Mouse (Mus musculus) urinary bladder, postnatal 25 days (tissue): Measurements from ENCODE around the gene Arid1b.

Experiments
- DNase-seq: peaks from one replicate; pipeline ENCODE4 v3.0.0; 2022; ENCODE audit warnings: low spot score

Arid1b gene

GRCm38 (mm10) chr17:5246688-5247087 is 252.6 kb downstream of the Arid1b start:
- DNase-seq: no peak

DNA sequence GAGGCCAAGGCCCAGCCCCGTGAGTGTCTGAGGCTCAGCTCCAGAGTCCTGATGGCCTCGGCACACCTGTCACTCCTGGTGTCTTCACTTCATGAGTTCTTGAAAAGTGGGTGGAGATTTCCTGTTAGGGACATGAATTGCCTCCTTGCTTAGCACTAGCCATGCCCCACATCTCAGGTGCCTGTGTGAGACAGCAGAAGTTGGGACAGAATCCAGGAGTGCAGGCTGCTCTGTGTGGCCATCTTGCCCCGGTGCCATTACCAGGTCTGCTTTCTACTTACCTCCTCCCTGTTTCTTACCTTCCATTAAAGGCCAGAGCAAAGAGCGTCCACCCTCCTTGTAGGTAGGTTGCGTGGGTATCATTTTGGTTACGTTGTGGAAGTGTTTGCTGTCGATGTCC is 253.1 kb downstream of the Arid1b start:
- no peak for DNase-seq

DNA sequence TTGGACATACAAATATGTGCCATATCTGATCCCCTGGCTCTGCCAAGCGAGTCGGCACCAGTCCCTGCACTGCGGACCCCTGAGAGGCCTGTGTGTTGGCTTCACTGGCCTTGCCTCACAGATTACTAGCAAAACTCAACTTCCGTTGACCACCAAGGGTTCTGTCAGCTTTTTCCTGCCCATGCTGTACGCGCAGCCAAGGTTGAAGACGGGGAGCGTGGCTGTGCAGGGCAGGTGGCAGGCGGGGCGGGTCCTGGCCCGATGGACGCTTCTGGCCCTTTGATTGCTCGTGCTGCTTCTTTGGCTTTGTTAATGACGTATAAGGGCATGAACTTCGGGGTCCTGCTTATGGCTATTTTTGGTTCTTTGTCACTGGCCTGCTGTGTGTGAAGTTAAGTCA is 253.6 kb downstream of the Arid1b start:
- no peak for DNase-seq

DNA sequence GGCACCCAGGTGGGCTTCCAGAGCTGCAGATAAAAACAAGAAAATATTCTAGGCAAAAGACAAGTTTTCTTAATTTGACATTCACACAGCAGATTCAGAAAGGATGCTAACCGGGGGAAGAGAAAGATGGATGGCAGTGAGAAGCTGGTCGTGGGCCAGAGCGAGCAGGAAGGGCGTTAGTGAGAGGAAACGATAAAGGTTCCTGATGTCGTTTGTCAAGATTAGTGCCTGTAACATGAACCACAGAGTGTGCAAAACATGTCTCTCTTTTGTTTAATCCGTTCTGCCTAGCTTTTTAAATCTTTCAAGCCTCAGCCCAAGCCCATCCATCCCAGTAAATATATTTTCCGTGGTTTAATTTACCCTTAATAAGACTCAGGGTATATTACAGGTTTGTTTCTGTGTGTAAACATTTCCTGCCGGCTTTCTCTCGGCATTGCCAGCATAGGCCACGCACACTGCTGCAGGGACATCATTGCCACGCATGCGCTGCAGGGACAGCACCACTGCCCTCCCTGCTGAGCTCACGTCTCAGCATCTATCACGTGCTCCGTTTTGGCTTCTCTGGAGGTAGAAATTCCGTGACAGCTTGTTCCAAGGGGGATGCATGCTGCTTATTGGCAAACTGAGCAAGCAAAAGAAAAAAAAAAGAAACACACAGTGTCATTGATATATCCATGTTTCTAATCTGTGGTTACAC is 255.0 kb downstream of the Arid1b start:
- no peak for DNase-seq

DNA sequence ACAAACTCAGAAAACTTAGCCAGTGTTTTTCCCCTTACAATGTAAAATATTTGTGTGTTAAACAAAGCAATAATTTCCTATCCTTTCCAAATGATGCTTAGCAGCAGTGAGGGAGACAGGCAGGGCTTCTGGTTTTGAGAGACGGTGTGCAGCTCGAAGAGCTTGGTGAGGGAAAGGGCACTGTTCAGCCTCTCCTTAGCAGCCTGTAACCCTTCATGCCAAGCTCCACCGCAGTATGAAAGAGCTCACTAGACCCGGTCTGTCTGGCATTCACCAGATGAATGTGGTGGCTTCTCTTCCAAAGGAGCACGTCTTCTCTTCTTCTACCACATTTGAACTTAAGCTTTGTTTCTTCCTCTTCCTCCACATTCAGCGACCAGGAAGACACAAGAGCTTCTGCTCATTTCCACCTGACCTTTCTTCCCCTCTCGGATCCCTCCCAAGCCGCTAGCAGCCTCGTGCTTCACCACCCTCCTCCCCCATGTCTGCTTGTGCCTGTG is 255.6 kb downstream of the Arid1b start:
- no peak for DNase-seq

GRCm38 (mm10) chr17:5252436-5252835 is 258.3 kb downstream of the Arid1b start:
- DNase-seq: peak; percentile 67

GRCm38 (mm10) chr17:5254717-5255617 is 260.8 kb downstream of the Arid1b start:
- DNase-seq: no peak

GRCm38 (mm10) chr17:5255618-5255933 is 261.4 kb downstream of the Arid1b start:
- DNase-seq: no peak

GRCm38 (mm10) chr17:5258978-5259377 is 264.8 kb downstream of the Arid1b start:
- DNase-seq: no peak

GRCm38 (mm10) chr17:5261131-5261651 is 267.1 kb downstream of the Arid1b start:
- DNase-seq: no peak

GRCm38 (mm10) chr17:5261874-5262605 is 267.9 kb downstream of the Arid1b start:
- no peak for DNase-seq

DNA sequence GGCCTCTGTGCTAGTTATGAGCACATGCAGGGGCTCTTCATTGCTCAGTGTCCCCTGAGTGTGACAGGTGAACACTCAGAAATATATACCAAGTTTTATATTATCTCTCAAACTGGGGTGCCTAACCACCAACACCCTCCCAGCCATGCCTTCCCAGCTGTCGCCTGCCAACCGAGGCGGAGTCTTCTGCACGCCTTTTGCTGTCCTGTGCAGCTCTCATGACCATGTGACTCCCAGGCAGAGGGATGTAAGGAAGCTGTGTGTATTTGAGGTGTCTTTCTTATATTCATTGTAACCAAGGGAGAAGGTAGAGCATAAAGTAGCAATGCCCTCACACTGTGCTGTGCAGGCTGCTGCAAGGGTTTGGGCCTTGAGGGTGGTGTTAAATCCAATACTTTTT is 268.7 kb downstream of the Arid1b start:
- no peak for DNase-seq

DNA sequence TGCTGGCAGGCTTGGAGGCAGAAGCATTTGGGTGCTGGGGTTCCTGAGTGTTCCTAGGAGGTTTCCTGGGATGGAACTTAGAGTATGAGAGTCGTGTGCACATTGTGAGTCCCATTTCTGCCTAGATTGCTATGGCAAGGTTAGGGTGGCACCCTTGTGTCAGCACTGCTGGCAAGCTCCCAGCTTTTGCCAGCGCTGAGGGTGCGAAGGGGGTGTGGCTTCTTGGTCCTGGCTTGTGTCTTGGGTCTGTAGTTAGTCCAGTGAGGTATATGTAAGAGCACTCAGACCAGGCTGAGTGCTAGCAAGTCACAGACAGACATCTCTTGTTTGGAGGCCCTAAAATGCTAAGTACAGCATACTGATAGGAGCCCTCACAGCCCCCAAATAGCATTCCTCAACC is 270.7 kb downstream of the Arid1b start:
- no peak for DNase-seq

GRCm38 (mm10) chr17:5265615-5266014 is 271.5 kb downstream of the Arid1b start:
- DNase-seq: no peak

DNA sequence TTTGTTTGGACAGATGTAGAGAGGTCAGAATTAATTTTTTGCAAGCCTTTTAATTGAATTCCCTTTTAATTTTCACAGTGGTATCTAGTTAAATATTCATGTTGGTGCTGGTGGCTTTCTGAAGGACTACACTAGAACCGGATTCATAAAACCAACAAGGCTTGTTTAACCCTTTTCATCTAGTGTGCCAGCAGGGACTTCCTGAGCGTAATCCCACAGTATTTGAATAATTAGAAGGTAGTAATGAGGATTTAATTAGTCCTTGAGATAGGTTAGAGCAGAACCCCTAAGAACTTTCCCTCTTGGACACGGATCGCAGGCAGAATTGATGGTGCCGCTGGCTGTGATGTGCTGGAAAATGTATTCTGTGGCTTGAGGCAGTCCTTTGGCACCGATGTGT is 273.6 kb downstream of the Arid1b start:
- DNase-seq: no peak

DNA sequence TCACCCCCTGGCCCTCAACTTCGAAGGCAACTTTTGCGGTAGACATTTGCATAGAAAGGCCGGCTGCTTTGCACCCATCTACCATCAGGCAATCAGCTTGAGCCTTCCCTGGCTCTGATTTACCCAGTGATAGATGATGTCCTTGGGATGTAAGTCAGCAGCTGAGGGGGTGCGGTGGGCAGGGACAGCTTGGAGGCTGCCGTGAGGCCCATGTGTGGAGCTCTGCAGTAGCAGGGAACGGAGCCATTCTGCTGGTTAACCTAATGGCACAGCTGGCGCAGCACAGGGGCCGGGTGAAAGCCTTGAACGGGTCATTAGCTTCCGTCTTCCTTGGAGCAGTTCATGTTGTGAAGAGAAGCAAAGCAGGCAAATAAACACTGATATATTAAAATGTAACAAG is 275.2 kb downstream of the Arid1b start:
- no peak for DNase-seq

DNA sequence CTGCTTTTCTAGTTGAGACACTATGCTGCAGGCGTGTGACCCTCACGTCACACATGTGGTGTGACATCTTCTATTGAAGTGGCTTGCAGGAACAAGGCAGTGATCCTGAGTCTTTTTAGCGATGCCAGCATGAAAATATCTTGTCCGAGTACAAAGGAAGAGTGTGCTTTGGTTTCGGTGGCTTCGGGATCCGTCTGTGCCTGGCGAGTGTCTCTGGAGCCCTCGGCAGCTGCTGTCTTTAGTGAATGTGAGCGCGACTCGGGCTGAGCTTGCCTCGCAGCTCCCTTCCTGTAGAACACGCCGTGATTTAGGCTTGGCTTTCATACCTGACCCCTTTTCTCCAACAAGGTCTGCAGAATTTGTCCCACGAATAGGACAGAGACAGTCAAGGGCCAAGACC is 275.6 kb downstream of the Arid1b start:
- DNase-seq: no peak

GRCm38 (mm10) chr17:5270823-5271222 is 276.7 kb downstream of the Arid1b start:
- DNase-seq: no peak

- DNase-seq: no peak
Observed at GRCm38 (mm10) chr17:5273118-5273517, 279.0 kb downstream of the Arid1b start.

DNA sequence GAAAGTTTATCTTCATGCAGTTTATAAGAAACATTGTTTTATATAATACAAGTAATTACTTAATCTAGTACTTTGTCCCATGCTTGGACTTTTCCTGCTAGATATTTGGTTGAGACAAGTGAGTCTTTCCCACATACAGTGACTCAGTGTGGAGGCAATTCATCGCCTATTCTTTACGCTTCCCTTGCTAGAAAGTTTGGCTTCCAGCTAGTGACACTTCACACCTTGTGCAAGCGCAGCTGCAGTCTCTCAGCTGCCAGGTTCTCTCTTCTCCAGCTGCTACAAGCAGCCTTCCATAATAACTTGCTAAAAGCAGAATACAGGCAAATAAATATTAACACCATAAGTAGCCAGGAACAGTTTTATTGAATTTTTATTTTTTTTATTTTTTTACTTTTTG is 279.6 kb downstream of the Arid1b start:
- no peak for DNase-seq

DNA sequence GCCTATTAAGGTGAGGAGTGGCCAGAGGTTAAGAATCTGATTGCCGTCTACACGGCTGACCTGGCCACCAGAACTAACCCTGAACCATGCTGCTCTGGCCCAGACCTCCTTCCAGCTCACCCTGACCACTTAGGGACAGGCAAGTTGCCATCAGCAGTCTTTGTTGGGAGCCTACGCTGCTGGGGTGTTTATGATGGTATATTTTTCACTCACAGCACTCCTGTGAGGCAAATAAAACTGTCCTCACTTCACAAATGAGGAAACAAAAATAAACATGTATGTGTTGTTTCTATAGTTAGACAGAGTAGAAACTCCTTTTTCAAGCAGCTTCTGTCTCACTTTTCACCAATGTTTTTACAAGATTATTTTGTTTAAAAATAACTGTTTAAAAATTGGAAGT is 280.3 kb downstream of the Arid1b start:
- DNase-seq: no peak

- no peak for DNase-seq
Observed at GRCm38 (mm10) chr17:5275749-5276148, 281.6 kb downstream of the Arid1b start.
